ENCODE assay signal across 17 mouse cellular contexts in the genomic region with DNA sequence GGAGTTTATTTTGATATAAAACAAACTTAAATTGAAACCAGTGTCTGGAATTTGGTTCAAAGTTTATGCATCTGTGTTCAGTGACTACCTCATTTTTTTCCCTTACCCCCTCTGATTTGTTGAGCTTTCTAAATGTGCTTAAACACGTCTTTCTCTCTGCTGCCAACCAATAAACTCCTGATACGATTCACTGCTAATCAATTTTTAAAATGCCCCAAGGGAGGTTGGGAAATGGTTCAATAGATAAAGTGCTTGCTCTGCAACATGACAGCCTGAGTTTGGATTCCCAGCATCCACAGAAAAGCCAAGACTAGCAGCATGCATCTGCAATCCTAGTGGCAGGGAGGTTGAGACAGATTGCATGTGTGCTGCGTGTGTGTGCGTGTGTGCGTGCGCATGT.
"Had no signal": no experiment of that assay in that cellular context is flagged by ENCODE, and none has a peak within 500 bp of the region (broad histone marks: within the 10 kb centered on the region; RNA-seq: fewer than 3 reads in every experiment).

No protein-coding gene starts in this region.

- DNase-seq: lung, adult 2 months; lung, postnatal 14 days; lung, postnatal 36 days; right cerebral cortex, postnatal 14 days; thymus, adult 2 months; thymus, postnatal 14 days; thymus, postnatal 36 days had no signal

- H3K36me3 ChIP-seq: neural tube, embryonic 12.5 days had no signal

- H3K4me1 ChIP-seq: lung, embryonic 15.5 days; megakaryocyte, embryonic 14.5 days; midbrain, embryonic 13.5 days; neural tube, embryonic 12.5 days; stomach, embryonic 15.5 days had no signal

- H3K9me3 ChIP-seq: midbrain, embryonic 13.5 days; neural tube, embryonic 12.5 days; stomach, embryonic 15.5 days had no signal

- H3K4me2 ChIP-seq: lung, embryonic 15.5 days; midbrain, embryonic 11.5 days; midbrain, embryonic 13.5 days; neural tube, embryonic 12.5 days; stomach, embryonic 15.5 days had no signal

- ATAC-seq: lung, postnatal 0 days; midbrain, embryonic 13.5 days; midbrain, embryonic 16.5 days had no signal

- H3K27ac ChIP-seq: liver, embryonic 14.5 days; lung, embryonic 15.5 days; macrophage; midbrain, embryonic 13.5 days; neural tube, embryonic 12.5 days; stomach, embryonic 15.5 days had no signal

- H3K27me3 ChIP-seq: lung, embryonic 15.5 days; megakaryocyte, embryonic 14.5 days; midbrain, embryonic 13.5 days; neural tube, embryonic 12.5 days; stomach, embryonic 15.5 days had no signal

- H3K9ac ChIP-seq: liver, embryonic 14.5 days; lung, embryonic 15.5 days; midbrain, embryonic 13.5 days; neural tube, embryonic 12.5 days; stomach, embryonic 15.5 days had no signal

- H3K4me3 ChIP-seq: lung, embryonic 15.5 days; megakaryocyte, embryonic 14.5 days; midbrain, embryonic 13.5 days; neural tube, embryonic 12.5 days; stomach, embryonic 15.5 days had no signal
